Mouse (Mus musculus): ENCODE data around the gene Prkcq.

Prkcq gene

GRCm38 (mm10) chr2:11171754-11172501, at the start of gene Prkcq:
Gene Prkcq (plus strand): TSS chr2:11172108.
- DNase-seq (ENCODE audit: low spot score in 2 of 2) = peak; percentile 26 to 48

- no peak for DNase-seq (ENCODE audit: low spot score in 2 of 2)
Measured at GRCm38 (mm10) chr2:11130881-11131280, 41.0 kb upstream of the Prkcq start.

GRCm38 (mm10) chr2:11135718-11136117, 36.2 kb upstream of the Prkcq start:
- no peak for DNase-seq (ENCODE audit: low spot score in 2 of 2)

GRCm38 (mm10) chr2:11138076-11138475, 33.8 kb upstream of the Prkcq start:
- DNase-seq (ENCODE audit: low spot score in 2 of 2) = no peak

GRCm38 (mm10) chr2:11139518-11140152, 32.3 kb upstream of the Prkcq start:
- no peak for DNase-seq (ENCODE audit: low spot score in 2 of 2)

- no peak for DNase-seq (ENCODE audit: low spot score in 2 of 2)
Measured at GRCm38 (mm10) chr2:11140385-11140784, 31.5 kb upstream of the Prkcq start.

GRCm38 (mm10) chr2:11149091-11149490, 22.8 kb upstream of the Prkcq start:
- DNase-seq (ENCODE audit: low spot score in 2 of 2) = no peak

- no peak for DNase-seq (ENCODE audit: low spot score in 2 of 2)
Measured at GRCm38 (mm10) chr2:11150975-11151374, 20.9 kb upstream of the Prkcq start.

GRCm38 (mm10) chr2:11151655-11152323, 20.1 kb upstream of the Prkcq start:
- no peak for DNase-seq (ENCODE audit: low spot score in 2 of 2)

- DNase-seq (ENCODE audit: low spot score in 2 of 2) = no peak
Measured at GRCm38 (mm10) chr2:11159641-11160040, 12.3 kb upstream of the Prkcq start.

GRCm38 (mm10) chr2:11160696-11161095, 11.2 kb upstream of the Prkcq start:
- DNase-seq (ENCODE audit: low spot score in 2 of 2) = no peak

GRCm38 (mm10) chr2:11161336-11161735, 10.6 kb upstream of the Prkcq start:
- DNase-seq (ENCODE audit: low spot score in 2 of 2) = no peak

- no peak for DNase-seq (ENCODE audit: low spot score in 2 of 2)
Measured at GRCm38 (mm10) chr2:11162701-11163100, 9.2 kb upstream of the Prkcq start.

GRCm38 (mm10) chr2:11164170-11164569, 7.7 kb upstream of the Prkcq start:
- no peak for DNase-seq (ENCODE audit: low spot score in 2 of 2)

GRCm38 (mm10) chr2:11169721-11170335, 2.1 kb upstream of the Prkcq start:
- no peak for DNase-seq (ENCODE audit: low spot score in 2 of 2)

- DNase-seq (ENCODE audit: low spot score in 2 of 2) = no peak
Measured at GRCm38 (mm10) chr2:11172831-11173414, 1.0 kb downstream of the Prkcq start.

- no peak for DNase-seq (ENCODE audit: low spot score in 2 of 2)
Measured at GRCm38 (mm10) chr2:11173521-11173920, 1.6 kb downstream of the Prkcq start.

- no peak for DNase-seq (ENCODE audit: low spot score in 2 of 2)
Measured at GRCm38 (mm10) chr2:11174101-11174500, 2.2 kb downstream of the Prkcq start.

GRCm38 (mm10) chr2:11177880-11178279, 6.0 kb downstream of the Prkcq start:
- no peak for DNase-seq (ENCODE audit: low spot score in 2 of 2)

GRCm38 (mm10) chr2:11181510-11181909, 9.6 kb downstream of the Prkcq start:
- no peak for DNase-seq (ENCODE audit: low spot score in 2 of 2)

GRCm38 (mm10) chr2:11182096-11182495, 10.2 kb downstream of the Prkcq start:
- no peak for DNase-seq (ENCODE audit: low spot score in 2 of 2)

- DNase-seq (ENCODE audit: low spot score in 2 of 2) = no peak
Measured at GRCm38 (mm10) chr2:11183991-11184390, 12.1 kb downstream of the Prkcq start.
